Mouse (Mus musculus): ENCODE results near the gene March6.

- no peak for TF ChIP-seq CTCF (IDR thresholded peaks at IDR 0.05)
- TF ChIP-seq EP300 (IDR thresholded peaks at IDR 0.05; ENCODE audit: insufficient read depth, low read depth, low read length), result no peak
- no peak for TF ChIP-seq POLR2A (IDR thresholded peaks at IDR 0.05; ENCODE audit: insufficient read depth, low read depth, low read length)
These were observed 14.2 kb upstream of the March6 start for GRCm38 (mm10) chr15:31545058-31545457.

All from heart, adult 2 months (tissue).